In the genomic region with DNA sequence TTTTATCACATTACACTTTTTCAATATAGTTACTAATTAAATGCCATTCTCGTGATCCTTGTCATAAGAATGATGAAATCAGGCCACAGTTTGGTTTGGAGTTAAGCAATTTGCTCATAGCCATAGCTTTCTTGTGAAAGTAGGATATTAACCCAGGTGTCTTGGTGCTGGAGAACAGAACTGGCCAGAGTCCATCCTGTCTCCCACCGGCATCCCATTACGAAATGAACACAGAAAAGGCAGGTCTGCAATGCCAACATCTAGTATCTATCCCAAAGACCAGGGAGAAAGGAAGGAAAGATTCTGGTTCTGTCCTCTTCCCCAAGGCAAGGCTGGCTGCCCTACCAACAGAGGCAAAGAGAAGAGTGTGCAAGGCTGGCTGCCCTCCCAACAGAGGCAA, we compare ENCODE assay signal across 6 mouse cellular contexts.
"Had no signal": no experiment of that assay in that cellular context is flagged by ENCODE, and none has a peak within 500 bp of the region (broad histone marks: within the 10 kb centered on the region; RNA-seq: fewer than 3 reads in every experiment).

No protein-coding gene starts in this region.

- DNase-seq: kidney, adult 8-10 months; left cerebral cortex, postnatal 4 days; lung, adult 2 months; lung, postnatal 36 days; right cerebral cortex, postnatal 14 days; thymus, postnatal 4 days had no signal
